Mouse (Mus musculus): Measurements from ENCODE around the gene Serinc5. TPM values are rescaled to one million over a fixed set of nuclear protein-coding genes. Genes with fewer than 3 reads are reported as not detected.

Serinc5 gene
- polyA plus RNA-seq, 1 experiment from 2014 or later = 11.0 TPM

- WGBS = 74% methylated on average over 5 of the region's 5 CpGs
- peaks cover 7% of the 10 kb centered on the region for H3K4me1 ChIP-seq (ENCODE audit: control insufficient read depth, insufficient read depth, low read length)
- no peak for ATAC-seq (replicated peaks; ENCODE audit: extremely low read depth, insufficient read depth, low FRiP score)
These were observed 121.9 kb downstream of the Serinc5 start for GRCm38 (mm10) chr13:92732836-92733235.

GRCm38 (mm10) chr13:92733252-92733651, 122.4 kb downstream of the Serinc5 start:
- Histone ChIP-seq H3K27ac (ENCODE audit: low read length) (no peak overlapping the region), H3K4me1 (ENCODE audit: control insufficient read depth, insufficient read depth, low read length) (peaks cover 7% of the 10 kb centered on the region), H3K4me2 (ENCODE audit: low read depth, low read length) (no peak overlapping the region; the same call in 1 of the 2 replicates), H3K4me3 (ENCODE audit: low read length) (no peak overlapping the region), H3K9ac (ENCODE audit: low read length) (no peak overlapping the region), H3K27me3 (ENCODE audit: control insufficient read depth, insufficient read depth, low read length) (no peaks in the 10 kb centered on the region), H3K36me3 (ENCODE audit: control insufficient read depth, insufficient read depth) (no peaks in the 10 kb centered on the region), H3K9me3 (replicated peaks; ENCODE audit: control insufficient read depth, low read length) (no peaks in the 10 kb centered on the region)
- no peak for ATAC-seq (replicated peaks; ENCODE audit: extremely low read depth, insufficient read depth, low FRiP score)
- 34% methylated on average over 9 of the region's 9 CpGs for WGBS

More at GRCm38 (mm10) chr13:92732836-92733235, 121.9 kb downstream of the Serinc5 start:
- H3K36me3 ChIP-seq (ENCODE audit: control insufficient read depth, insufficient read depth) = no peaks in the 10 kb centered on the region
- H3K9me3 ChIP-seq (replicated peaks; ENCODE audit: control insufficient read depth, low read length) = no peaks in the 10 kb centered on the region
- no peak overlapping the region for H3K27ac ChIP-seq (ENCODE audit: low read length)
- no peak overlapping the region for H3K4me2 ChIP-seq (ENCODE audit: low read depth, low read length)
- H3K4me3 ChIP-seq (ENCODE audit: low read length) = no peak overlapping the region
- no peaks in the 10 kb centered on the region for H3K27me3 ChIP-seq (ENCODE audit: control insufficient read depth, insufficient read depth, low read length)
- no peak overlapping the region for H3K9ac ChIP-seq (ENCODE audit: low read length)

- H3K4me3 ChIP-seq (ENCODE audit: low read length) = no peak overlapping the region
- 79% methylated on average over 11 of the region's 11 CpGs for WGBS
- no peaks in the 10 kb centered on the region for H3K9me3 ChIP-seq (replicated peaks; ENCODE audit: control insufficient read depth, low read length)
- H3K27me3 ChIP-seq (ENCODE audit: control insufficient read depth, insufficient read depth, low read length) = no peaks in the 10 kb centered on the region
- H3K4me2 ChIP-seq (ENCODE audit: low read depth, low read length) = no peak overlapping the region; the same call in 1 of the 2 replicates
- ATAC-seq (replicated peaks; ENCODE audit: extremely low read depth, insufficient read depth, low FRiP score) = no peak
- H3K36me3 ChIP-seq (ENCODE audit: control insufficient read depth, insufficient read depth) = no peaks in the 10 kb centered on the region
- no peak overlapping the region for H3K9ac ChIP-seq (ENCODE audit: low read length)
- H3K4me1 ChIP-seq (ENCODE audit: control insufficient read depth, insufficient read depth, low read length) = peaks cover 7% of the 10 kb centered on the region
- no peak overlapping the region for H3K27ac ChIP-seq (ENCODE audit: low read length)
These were observed 122.8 kb downstream of the Serinc5 start for GRCm38 (mm10) chr13:92733741-92734140.

GRCm38 (mm10) chr13:92735693-92736092, 124.8 kb downstream of the Serinc5 start:
- Histone ChIP-seq H3K9me3 (replicated peaks; ENCODE audit: control insufficient read depth, low read length) (no peaks in the 10 kb centered on the region), H3K4me1 (ENCODE audit: control insufficient read depth, insufficient read depth, low read length) (peaks cover 3% of the 10 kb centered on the region), H3K9ac (ENCODE audit: low read length) (no peak overlapping the region), H3K4me3 (ENCODE audit: low read length) (no peak overlapping the region), H3K4me2 (ENCODE audit: low read depth, low read length) (no peak overlapping the region), H3K36me3 (ENCODE audit: control insufficient read depth, insufficient read depth) (no peaks in the 10 kb centered on the region), H3K27ac (ENCODE audit: low read length) (no peak overlapping the region), H3K27me3 (ENCODE audit: control insufficient read depth, insufficient read depth, low read length) (no peaks in the 10 kb centered on the region)
- WGBS = 77% methylated on average over 1 of the region's 1 CpGs
- ATAC-seq (replicated peaks; ENCODE audit: extremely low read depth, insufficient read depth, low FRiP score) = no peak

GRCm38 (mm10) chr13:92736516-92737300, 125.8 kb downstream of the Serinc5 start:
- no peak overlapping the region for H3K4me2 ChIP-seq (ENCODE audit: low read depth, low read length)
- H3K36me3 ChIP-seq (ENCODE audit: control insufficient read depth, insufficient read depth) = no peaks in the 10 kb centered on the region
- 46% methylated on average over 11 of the region's 11 CpGs for WGBS
- H3K4me1 ChIP-seq (ENCODE audit: control insufficient read depth, insufficient read depth, low read length) = peaks cover 3% of the 10 kb centered on the region
- no peaks in the 10 kb centered on the region for H3K27me3 ChIP-seq (ENCODE audit: control insufficient read depth, insufficient read depth, low read length)
- no peak overlapping the region for H3K27ac ChIP-seq (ENCODE audit: low read length)
- H3K4me3 ChIP-seq (ENCODE audit: low read length) = no peak overlapping the region
- H3K9me3 ChIP-seq (replicated peaks; ENCODE audit: control insufficient read depth, low read length) = no peaks in the 10 kb centered on the region
- ATAC-seq (replicated peaks; ENCODE audit: extremely low read depth, insufficient read depth, low FRiP score) = 0 out of 2 replicates have a peak, but pooled peaks have one; percentile 33
- H3K9ac ChIP-seq (ENCODE audit: low read length) = no peak overlapping the region

GRCm38 (mm10) chr13:92738821-92739220, 127.9 kb downstream of the Serinc5 start:
- ATAC-seq (replicated peaks; ENCODE audit: extremely low read depth, insufficient read depth, low FRiP score) = no peak; the same call in 1 of the 2 replicates
- no peaks in the 10 kb centered on the region for H3K36me3 ChIP-seq (ENCODE audit: control insufficient read depth, insufficient read depth)
- H3K4me3 ChIP-seq (ENCODE audit: low read length) = no peak overlapping the region
- H3K27ac ChIP-seq (ENCODE audit: low read length) = no peak overlapping the region
- no peak overlapping the region for H3K9ac ChIP-seq (ENCODE audit: low read length)
- no peaks in the 10 kb centered on the region for H3K9me3 ChIP-seq (replicated peaks; ENCODE audit: control insufficient read depth, low read length)
- WGBS = 72% methylated on average over 3 of the region's 3 CpGs
- H3K4me2 ChIP-seq (ENCODE audit: low read depth, low read length) = no peak overlapping the region
- peaks cover 3% of the 10 kb centered on the region for H3K4me1 ChIP-seq (ENCODE audit: control insufficient read depth, insufficient read depth, low read length)
- H3K27me3 ChIP-seq (ENCODE audit: control insufficient read depth, insufficient read depth, low read length) = no peaks in the 10 kb centered on the region

GRCm38 (mm10) chr13:92739858-92740257, 129.0 kb downstream of the Serinc5 start:
- Histone ChIP-seq H3K4me1 (ENCODE audit: control insufficient read depth, insufficient read depth, low read length) (peaks cover 3% of the 10 kb centered on the region), H3K27me3 (ENCODE audit: control insufficient read depth, insufficient read depth, low read length) (no peaks in the 10 kb centered on the region), H3K9me3 (replicated peaks; ENCODE audit: control insufficient read depth, low read length) (no peaks in the 10 kb centered on the region), H3K36me3 (ENCODE audit: control insufficient read depth, insufficient read depth) (no peaks in the 10 kb centered on the region), H3K4me3 (ENCODE audit: low read length) (no peak overlapping the region), H3K27ac (ENCODE audit: low read length) (no peak overlapping the region), H3K9ac (ENCODE audit: low read length) (no peak overlapping the region), H3K4me2 (ENCODE audit: low read depth, low read length) (no peak overlapping the region)
- 77% methylated on average over 3 of the region's 3 CpGs for WGBS
- no peak for ATAC-seq (replicated peaks; ENCODE audit: extremely low read depth, insufficient read depth, low FRiP score)

- H3K4me2 ChIP-seq (ENCODE audit: low read depth, low read length) = no peak overlapping the region
- peaks cover 3% of the 10 kb centered on the region for H3K4me1 ChIP-seq (ENCODE audit: control insufficient read depth, insufficient read depth, low read length)
- no peaks in the 10 kb centered on the region for H3K9me3 ChIP-seq (replicated peaks; ENCODE audit: control insufficient read depth, low read length)
- H3K27ac ChIP-seq (ENCODE audit: low read length) = no peak overlapping the region
- no peak for ATAC-seq (replicated peaks; ENCODE audit: extremely low read depth, insufficient read depth, low FRiP score)
- WGBS = 8% methylated on average over 2 of the region's 2 CpGs
- no peak overlapping the region for H3K9ac ChIP-seq (ENCODE audit: low read length)
- H3K4me3 ChIP-seq (ENCODE audit: low read length) = no peak overlapping the region
- H3K36me3 ChIP-seq (ENCODE audit: control insufficient read depth, insufficient read depth) = no peaks in the 10 kb centered on the region
- H3K27me3 ChIP-seq (ENCODE audit: control insufficient read depth, insufficient read depth, low read length) = no peaks in the 10 kb centered on the region
These were observed 129.9 kb downstream of the Serinc5 start for GRCm38 (mm10) chr13:92740671-92741270.

- Histone ChIP-seq H3K27me3 (ENCODE audit: control insufficient read depth, insufficient read depth, low read length) (no peaks in the 10 kb centered on the region), H3K4me2 (ENCODE audit: low read depth, low read length) (no peak overlapping the region), H3K27ac (ENCODE audit: low read length) (no peak overlapping the region), H3K36me3 (ENCODE audit: control insufficient read depth, insufficient read depth) (no peaks in the 10 kb centered on the region), H3K9me3 (replicated peaks; ENCODE audit: control insufficient read depth, low read length) (no peaks in the 10 kb centered on the region), H3K4me1 (ENCODE audit: control insufficient read depth, insufficient read depth, low read length) (no peaks in the 10 kb centered on the region), H3K9ac (ENCODE audit: low read length) (no peak overlapping the region), H3K4me3 (ENCODE audit: low read length) (no peak overlapping the region)
- WGBS = 86% methylated on average over 4 of the region's 4 CpGs
- no peak for ATAC-seq (replicated peaks; ENCODE audit: extremely low read depth, insufficient read depth, low FRiP score)
These were observed 132.0 kb downstream of the Serinc5 start for GRCm38 (mm10) chr13:92742886-92743285.
